18 mouse cellular contexts compared by ENCODE assay signal in the genomic region with DNA sequence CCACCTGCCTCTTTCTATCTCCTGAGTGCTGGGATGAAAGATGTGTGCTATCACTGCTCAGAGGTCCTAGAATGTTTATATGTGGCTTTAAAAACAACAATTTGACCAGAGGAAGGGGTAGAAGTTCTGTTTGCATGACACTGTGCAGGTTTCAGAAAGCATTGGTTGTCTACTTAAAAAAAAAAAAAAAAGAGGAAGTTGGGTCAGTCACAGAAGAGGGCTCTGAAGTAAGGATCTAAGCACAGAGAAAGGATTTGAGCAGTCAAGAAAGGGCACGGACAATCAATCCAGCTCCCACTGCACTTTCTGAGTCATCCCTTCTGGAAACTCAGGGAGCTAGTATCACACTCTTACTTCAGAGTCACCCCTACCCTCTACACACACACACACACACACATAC. TPM values are rescaled to one million over a fixed set of nuclear protein-coding genes. Genes with fewer than 3 reads are reported as not detected.
DNase-seq lines count a peak whose midpoint lies in the region; ATAC-seq and TF ChIP-seq lines count a peak whose summit lies in the region.
"Had no signal": no experiment of that assay in that cellular context is flagged by ENCODE, and none has a peak within 500 bp of the region (broad histone marks: within the 10 kb centered on the region; RNA-seq: fewer than 3 reads in every experiment).

No protein-coding gene starts in this region.

- peak; percentile 53 to 62; a peak in 3 of 4 replicates for ATAC-seq in hematopoietic stem cell, adult 5-6 weeks (replicated peaks in 1 of 2; ENCODE audit: insufficient read depth in 1 of 2, low FRiP score in 2 of 2, low TSS enrichment in 1 of 2, low read depth in 1 of 2, poor library complexity in 2 of 2, severe bottlenecking in 2 of 2)
- ATAC-seq in hindbrain, postnatal 0 days: no peak
- ATAC-seq: activated CD4-positive, CD25-positive, alpha-beta regulatory T cell, adult 4 months; forebrain, embryonic 15.5 days; hindbrain, embryonic 16.5 days; Patski had no signal

- no peaks in the 10 kb centered on the region for H3K9me3 ChIP-seq in CH12.LX (replicated peaks; ENCODE audit: low read length)
- no peaks in the 10 kb centered on the region for H3K9me3 ChIP-seq in hindbrain, postnatal 0 days (ENCODE audit: low read length)
- H3K9me3 ChIP-seq: embryonic facial prominence, embryonic 12.5 days; forebrain, embryonic 15.5 days; heart, embryonic 12.5 days; hindbrain, embryonic 12.5 days had no signal

- H3K4me2 ChIP-seq in CH12.LX (ENCODE audit: insufficient read depth, low read depth, poor library complexity, severe bottlenecking): no peak overlapping the region
- no peak overlapping the region for H3K4me2 ChIP-seq in hindbrain, postnatal 0 days (ENCODE audit: low read depth, low read length)
- H3K4me2 ChIP-seq: embryonic facial prominence, embryonic 12.5 days; forebrain, embryonic 15.5 days; heart, embryonic 12.5 days; hindbrain, embryonic 12.5 days had no signal

- no peak overlapping the region for H3K9ac ChIP-seq in CH12.LX (ENCODE audit: insufficient read depth, low read depth)
- H3K9ac ChIP-seq in hindbrain, postnatal 0 days (replicated peaks; ENCODE audit: low read length): no peak overlapping the region
- H3K9ac ChIP-seq: embryonic facial prominence, embryonic 12.5 days; forebrain, embryonic 15.5 days; heart, embryonic 12.5 days; hindbrain, embryonic 12.5 days had no signal

- H3K27ac ChIP-seq in CH12.LX (ENCODE audit: insufficient read depth, low read depth): no peak overlapping the region
- no peak overlapping the region for H3K27ac ChIP-seq in hindbrain, postnatal 0 days
- H3K27ac ChIP-seq: embryonic facial prominence, embryonic 12.5 days; forebrain, embryonic 15.5 days; hindbrain, embryonic 12.5 days had no signal

- in situ Hi-C loops in CH12.LX (cut with MboI; ENCODE audit: low pct_ligation_motif_present, low pct_unique_long_range_greater_than_20kb, low sequenced_read_pairs): no loop called here

- TF ChIP-seq EP300 in CH12.LX (IDR thresholded peaks at IDR 0.05; ENCODE audit: low read length): peak; percentile 33; the same call in 1 of the 2 replicates

- H3K4me1 ChIP-seq in CH12.LX (ENCODE audit: control insufficient read depth in 1 of 2, insufficient read depth in 2 of 2): peaks cover 3 to 14% of the 10 kb centered on the region in 2 experiments; a peak in 2 of 4 replicates
- no peaks in the 10 kb centered on the region for H3K4me1 ChIP-seq in hindbrain, postnatal 0 days (ENCODE audit: insufficient read depth, low read length)
- H3K4me1 ChIP-seq: embryonic facial prominence, embryonic 12.5 days; forebrain, embryonic 15.5 days; heart, embryonic 12.5 days; hindbrain, embryonic 12.5 days had no signal

- no peaks in the 10 kb centered on the region for H3K36me3 ChIP-seq in CH12.LX (replicated peaks in 1 of 2; ENCODE audit: control insufficient read depth in 1 of 2, insufficient read depth in 1 of 2, low read length in 1 of 2)
- H3K36me3 ChIP-seq in hindbrain, postnatal 0 days (ENCODE audit: insufficient read depth, low read length): no peaks in the 10 kb centered on the region
- H3K36me3 ChIP-seq: embryonic facial prominence, embryonic 12.5 days; forebrain, embryonic 15.5 days; heart, embryonic 12.5 days; hindbrain, embryonic 12.5 days had no signal

- dilution Hi-C loops in CH12.LX (cut with MboI; ENCODE audit: extremely low pct_ligation_motif_present, extremely low pct_unique_long_range_greater_than_20kb, low sequenced_read_pairs): no loop called here

- 93% methylated on average over 1 of the region's 1 CpGs for WGBS in hindbrain, postnatal 0 days

- no peak for TF ChIP-seq CTCF in CH12.LX (conservative IDR thresholded peaks at IDR 0.05 in 1 of 2, IDR thresholded peaks at IDR 0.05 in 1 of 2; ENCODE audit: low read depth in 2 of 2, low read length in 2 of 2)
- no peak for TF ChIP-seq CTCF in hindbrain, postnatal 0 days (IDR thresholded peaks at IDR 0.05; ENCODE audit: low read depth)

- DNase-seq in CH12.LX (ENCODE audit: extremely low read depth) (peak; percentile 42), MEL-GATA-1-ER (ENCODE audit: extremely low read depth, low read depth) (peak; percentile 20)
- no peak for DNase-seq in hindbrain, postnatal 0 days (ENCODE audit: low spot score)
- no peak for DNase-seq in cerebellum, postnatal 10 days
- DNase-seq in layer of hippocampus, postnatal 10 days (ENCODE audit: low spot score in 2 of 2): no peak
- DNase-seq: adrenal gland, postnatal 14 days; cerebellum, adult 9-11 months; gastrocnemius, postnatal 10 days; heart, postnatal 36 days; kidney, adult 11 months had no signal

- H3K79me2 ChIP-seq in CH12.LX (replicated peaks; ENCODE audit: control insufficient read depth, extremely low read depth, insufficient read depth, poor library complexity, severe bottlenecking): no peaks in the 10 kb centered on the region

- TF ChIP-seq RAD21 in CH12.LX (IDR thresholded peaks at IDR 0.05; ENCODE audit: low read depth, low read length): no peak

- H3K4me3 ChIP-seq in CH12.LX (replicated peaks in 1 of 3; ENCODE audit: low read depth in 2 of 3, low read length in 2 of 3, poor library complexity in 1 of 3): no peak overlapping the region
- H3K4me3 ChIP-seq in hindbrain, postnatal 0 days (ENCODE audit: low read length): no peak overlapping the region
- H3K4me3 ChIP-seq: embryonic facial prominence, embryonic 12.5 days; forebrain, embryonic 15.5 days; heart, embryonic 12.5 days; hindbrain, embryonic 12.5 days had no signal

- no peaks in the 10 kb centered on the region for H3K27me3 ChIP-seq in CH12.LX (replicated peaks)
- no peaks in the 10 kb centered on the region for H3K27me3 ChIP-seq in hindbrain, postnatal 0 days (ENCODE audit: insufficient read depth, low read length)
- H3K27me3 ChIP-seq: embryonic facial prominence, embryonic 12.5 days; forebrain, embryonic 15.5 days; heart, embryonic 12.5 days; hindbrain, embryonic 12.5 days had no signal

- TF ChIP-seq POLR2A in CH12.LX (IDR thresholded peaks at IDR 0.05; ENCODE audit: low read depth, low read length): no peak

TF ChIP-seq in CH12.LX, 34 proteins besides CTCF, POLR2A, EP300 and RAD21:
- TF ChIP-seq KAT2A (IDR thresholded peaks at IDR 0.05; ENCODE audit: insufficient replicate concordance, low read length): no peak
- no peak for TF ChIP-seq TBP (conservative IDR thresholded peaks at IDR 0.05; ENCODE audit: low read depth, low read length)
- 0 out of 2 replicates have a peak, but pooled peaks have one; percentile 32 for TF ChIP-seq IRF4 (IDR thresholded peaks at IDR 0.05; ENCODE audit: low read depth, low read length)
- no peak for TF ChIP-seq SIN3A (IDR thresholded peaks at IDR 0.05; ENCODE audit: low read length)
- peak; percentile 97 for TF ChIP-seq ZNF384 (IDR thresholded peaks at IDR 0.05; ENCODE audit: low read depth, low read length)

RNA-seq across cellular contexts. Expression of gene Syn2, which starts 43.0 kb away (rescaled TPM):
- 0.55 and 0.59 TPM in 2 replicates for total RNA-seq in CH12.LX (2012; rRNA removed)
- 1.2 and 1.6 TPM in 2 replicates for total RNA-seq in CH12.LX (2014; rRNA removed)
- polyA plus RNA-seq in CH12.LX (2012; ENCODE audit: insufficient read length, low read depth): 1.2 and 1.3 TPM in 2 replicates
- not detected in 2 replicates for total RNA-seq in hematopoietic stem cell, adult 5-6 weeks (2017)
- total RNA-seq in hindbrain, postnatal 0 days (2014; rRNA removed): 128 and 129 TPM in 2 replicates
- 90.2 and 94.7 TPM in 2 replicates for polyA plus RNA-seq in hindbrain, postnatal 0 days (2015; fragmentation: Nextera tagmentation; extraction: Ambion mirVana)
- total RNA-seq in layer of hippocampus, postnatal 10 days (2021): 100 to 1,000 TPM; 429 to 484 TPM
- polyA plus RNA-seq: activated CD4-positive, CD25-positive, alpha-beta regulatory T cell, adult 4 months had no signal

RNA-seq across cellular contexts. Expression of gene Tamm41, which starts 54.1 kb away (rescaled TPM):
- total RNA-seq in CH12.LX (2012; rRNA removed): 29.3 and 43.3 TPM in 2 replicates
- total RNA-seq in CH12.LX (2014; rRNA removed): 39.8 and 40.5 TPM in 2 replicates
- 40.4 and 41.1 TPM in 2 replicates for polyA plus RNA-seq in CH12.LX (2012; ENCODE audit: insufficient read length, low read depth)
- total RNA-seq in hematopoietic stem cell, adult 5-6 weeks (2017): 31.2 and 53.1 TPM in 2 replicates
- total RNA-seq in hindbrain, postnatal 0 days (2014; rRNA removed): 44.3 and 51.1 TPM in 2 replicates
- polyA plus RNA-seq in hindbrain, postnatal 0 days (2015; fragmentation: Nextera tagmentation; extraction: Ambion mirVana): 47.1 and 47.7 TPM in 2 replicates
- total RNA-seq in layer of hippocampus, postnatal 10 days (2021): 10 to 100 TPM; 22.7 to 23.5 TPM

Comparison
In these comparisons a context has a peak if more than half of its experiments do, and no peak if none do; other contexts are left out.
1. DNase-seq: peak in CH12.LX (single experiment) and MEL-GATA-1-ER (single experiment); none in hindbrain, postnatal 0 days (single experiment), cerebellum, postnatal 10 days (0 of 2) and layer of hippocampus, postnatal 10 days (0 of 2).
2. RNA of gene Syn2, which starts 43.0 kb away (total RNA-seq): 429 to 484 TPM in layer of hippocampus, postnatal 10 days and 128 to 129 TPM in hindbrain, postnatal 0 days; 0.55 to 1.6 TPM in CH12.LX and not detected in hematopoietic stem cell, adult 5-6 weeks; every median in the first group is over 10 times any median in the second.